Mouse (Mus musculus) fat pad, adult 2 months (tissue): ENCODE measurements at regions not wholly inside any gene's neighbourhood (a gene's known extent, or its start where the extent isn't known, plus 50 kb on each side); places are given as distances from the start of the nearest gene placed in this dataset.
"Not testable (repeated sequence)": the region's sequence is repeated elsewhere in the genome, so short reads cannot be mapped to it uniquely, and the experiment has no call there.

ENCODE experiments used
- DNase-seq: peaks from one replicate; pipeline ENCODE4 v3.0.0-alpha.2; 2011; ENCODE audit warnings: low read depth, low spot score; ENCODE audit errors: extremely low read depth

GRCm38 (mm10) chr2:160583034-160583433 is 62.7 kb upstream of the Top1 start:
- not testable (repeated sequence) for DNase-seq

DNA sequence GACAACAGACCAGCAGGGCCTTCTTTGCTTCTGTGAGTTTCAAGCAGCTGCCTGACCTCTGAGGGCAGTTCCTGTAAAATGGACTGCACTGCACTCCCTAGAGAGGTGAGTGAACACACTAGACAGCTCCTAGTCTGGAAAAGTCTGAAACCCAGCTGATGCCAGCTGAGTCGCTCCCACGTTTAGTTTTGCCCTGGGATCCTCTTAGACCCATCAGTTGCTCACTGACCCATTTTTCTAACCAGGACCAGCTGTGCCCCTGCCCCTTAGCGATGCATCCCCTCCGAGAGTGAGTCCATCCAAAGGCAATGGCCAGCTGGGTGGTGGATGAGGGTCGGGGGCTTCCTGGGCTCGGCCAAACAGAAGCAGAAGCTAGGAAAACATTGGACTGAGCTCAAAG is 62.2 kb upstream of the Top1 start:
- no peak for DNase-seq

DNA sequence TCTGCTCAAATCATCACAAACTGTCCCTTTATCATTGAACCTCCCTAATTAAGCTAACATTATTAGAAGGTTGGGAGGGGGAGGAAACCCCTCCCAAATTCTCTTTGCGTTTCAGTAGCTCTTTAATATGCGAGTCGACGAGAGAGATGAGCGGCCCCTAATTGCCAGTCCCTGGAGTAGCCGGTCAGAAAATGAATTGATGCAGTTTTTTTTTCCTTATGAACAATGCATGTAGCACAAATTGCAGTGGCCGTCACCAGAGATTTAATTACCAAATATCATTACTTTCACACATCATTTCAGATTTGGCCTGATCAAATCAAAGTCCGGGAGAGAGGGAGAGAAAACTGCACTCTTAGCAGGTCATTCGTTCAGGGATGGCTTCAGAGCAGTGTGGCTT is 61.1 kb upstream of the Top1 start:
- no peak for DNase-seq

- no peak for DNase-seq
Observed at GRCm38 (mm10) chr2:160587015-160587835, 58.5 kb upstream of the Top1 start.

- DNase-seq: no peak
Observed at GRCm38 (mm10) chr2:160588401-160588800, 57.3 kb upstream of the Top1 start.

- DNase-seq: no peak
Observed at GRCm38 (mm10) chr2:160590209-160590910, 55.3 kb upstream of the Top1 start.

- no peak for DNase-seq
Observed at GRCm38 (mm10) chr2:160591446-160592180, 54.1 kb upstream of the Top1 start.

GRCm38 (mm10) chr2:160593035-160593434 is 52.7 kb upstream of the Top1 start:
- DNase-seq: no peak
